Comparison of ENCODE assay signal across 16 mouse cellular contexts in genomic region chr16:95953159-95953650, GRCm38 (mm10).
"Had no signal": no experiment of that assay in that cellular context is flagged by ENCODE, and none has a peak within 500 bp of the region (broad histone marks: within the 10 kb centered on the region; RNA-seq: fewer than 3 reads in every experiment).

No protein-coding gene starts in this region.

- H3K9ac ChIP-seq: neural tube, embryonic 13.5 days; neural tube, embryonic 15.5 days; stomach, embryonic 15.5 days had no signal

- H3K27ac ChIP-seq: neural tube, embryonic 13.5 days; neural tube, embryonic 15.5 days; stomach, embryonic 15.5 days; stomach, postnatal 0 days had no signal

- H3K9me3 ChIP-seq: neural tube, embryonic 13.5 days; neural tube, embryonic 15.5 days; stomach, embryonic 15.5 days had no signal

- H3K4me3 ChIP-seq: neural tube, embryonic 13.5 days; neural tube, embryonic 15.5 days; stomach, embryonic 15.5 days had no signal

- H3K36me3 ChIP-seq: neural tube, embryonic 13.5 days; neural tube, embryonic 15.5 days; stomach, embryonic 15.5 days had no signal

- H3K4me1 ChIP-seq: neural tube, embryonic 13.5 days; neural tube, embryonic 15.5 days; stomach, embryonic 15.5 days had no signal

- DNase-seq: retina, postnatal 1 day; right cerebral cortex, adult 18-20 months; right cerebral cortex, postnatal 14 days; right cerebral cortex, postnatal 25 days; right cerebral cortex, postnatal 4 days; spleen, adult 18-20 months; thymus, adult 18-20 months; thymus, adult 2 months; thymus, postnatal 14 days; thymus, postnatal 25 days; thymus, postnatal 36 days; thymus, postnatal 4 days had no signal

- H3K27me3 ChIP-seq: neural tube, embryonic 13.5 days; neural tube, embryonic 15.5 days; stomach, embryonic 15.5 days had no signal

- H3K4me2 ChIP-seq: neural tube, embryonic 13.5 days; neural tube, embryonic 15.5 days; stomach, embryonic 15.5 days had no signal
